Mouse (Mus musculus): ENCODE data around the gene Hspa12b.
A peak's percentile ranks its signal among the peaks of the same experiment; 100 is the strongest.
"Not testable (repeated sequence)": the region's sequence is repeated elsewhere in the genome, so short reads cannot be mapped to it uniquely, and the experiment has no call there.

Hspa12b gene

GRCm38 (mm10) chr2:131127161-131127730, at the start of gene Hspa12b:
Gene Hspa12b, plus strand, starts transcription at chr2:131127280.
- DNase-seq (ENCODE audit: low read depth): no peak

- peak; percentile 81 for DNase-seq (ENCODE audit: low read depth)
These were observed 46.6 kb upstream of the Hspa12b start for GRCm38 (mm10) chr2:131080507-131080906.

GRCm38 (mm10) chr2:131084206-131084605, 42.9 kb upstream of the Hspa12b start:
- no peak for DNase-seq (ENCODE audit: low read depth)

GRCm38 (mm10) chr2:131086667-131087390, 40.3 kb upstream of the Hspa12b start, which contains the start of gene Siglec1:
Gene Siglec1, minus strand, starts transcription at chr2:131086765.
- peak; percentile 52 for DNase-seq (ENCODE audit: low read depth)

- peak; percentile 72 for DNase-seq (ENCODE audit: low read depth)
These were observed 38.5 kb upstream of the Hspa12b start for GRCm38 (mm10) chr2:131088581-131088980.

GRCm38 (mm10) chr2:131089634-131090033, 37.4 kb upstream of the Hspa12b start:
- DNase-seq (ENCODE audit: low read depth): peak; percentile 40

GRCm38 (mm10) chr2:131090852-131091251, 36.2 kb upstream of the Hspa12b start:
- DNase-seq (ENCODE audit: low read depth): no peak

DNA sequence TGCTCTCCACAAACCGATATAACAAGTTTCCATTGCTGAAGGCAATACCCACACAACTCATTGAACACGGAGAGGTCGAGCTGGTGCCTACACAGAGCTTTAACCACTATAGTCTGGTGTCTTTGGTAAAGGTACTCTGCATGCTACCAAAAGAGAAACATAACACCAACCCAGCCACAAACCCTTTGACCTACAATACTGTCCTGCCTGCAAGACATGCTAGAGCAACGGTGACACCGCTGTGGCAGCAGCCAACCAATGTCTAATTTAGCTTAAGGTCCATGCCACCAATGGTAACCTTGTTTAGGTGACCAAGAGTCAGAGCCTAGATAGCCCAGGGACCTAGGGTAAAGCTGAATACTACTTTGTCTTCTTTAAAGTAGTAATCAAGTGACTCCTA, 33.5 kb upstream of the Hspa12b start:
- no peak for DNase-seq (ENCODE audit: low read depth)

- DNase-seq (ENCODE audit: low read depth): peak; percentile 79
These were observed 32.3 kb upstream of the Hspa12b start for GRCm38 (mm10) chr2:131094823-131095222.

GRCm38 (mm10) chr2:131096101-131096795, 30.8 kb upstream of the Hspa12b start:
- peak; percentile 96 for DNase-seq (ENCODE audit: low read depth)

GRCm38 (mm10) chr2:131097087-131097486, 30.0 kb upstream of the Hspa12b start:
- no peak for DNase-seq (ENCODE audit: low read depth)

DNA sequence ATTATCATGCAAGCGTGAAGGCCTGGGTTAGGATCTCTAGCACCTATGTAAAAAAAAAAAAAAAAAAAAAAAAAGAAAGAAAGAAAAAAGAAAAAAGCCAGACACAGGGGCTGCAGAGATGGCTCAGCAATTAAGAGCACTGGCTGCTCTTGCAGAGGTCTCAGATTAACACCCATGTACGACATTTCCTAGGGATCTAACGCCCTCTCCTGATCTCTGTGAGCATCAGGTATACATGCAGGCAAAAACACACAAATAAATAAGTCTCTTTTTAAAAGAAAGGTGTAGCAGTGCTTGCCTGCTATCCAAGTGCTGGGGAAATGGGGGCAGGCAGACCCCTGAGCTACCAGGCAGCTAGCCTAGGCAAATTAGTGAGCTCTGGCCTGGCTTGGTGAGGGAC, 25.6 kb upstream of the Hspa12b start:
- peak; percentile 48 for DNase-seq (ENCODE audit: low read depth)

- no peak for DNase-seq (ENCODE audit: low read depth)
These were observed 23.1 kb upstream of the Hspa12b start for GRCm38 (mm10) chr2:131104021-131104420.

- not testable (repeated sequence) for DNase-seq (ENCODE audit: low read depth)
These were observed 22.0 kb upstream of the Hspa12b start for GRCm38 (mm10) chr2:131105061-131105460.

- DNase-seq (ENCODE audit: low read depth): peak; percentile 33
These were observed 21.1 kb upstream of the Hspa12b start for GRCm38 (mm10) chr2:131105989-131106388.

DNA sequence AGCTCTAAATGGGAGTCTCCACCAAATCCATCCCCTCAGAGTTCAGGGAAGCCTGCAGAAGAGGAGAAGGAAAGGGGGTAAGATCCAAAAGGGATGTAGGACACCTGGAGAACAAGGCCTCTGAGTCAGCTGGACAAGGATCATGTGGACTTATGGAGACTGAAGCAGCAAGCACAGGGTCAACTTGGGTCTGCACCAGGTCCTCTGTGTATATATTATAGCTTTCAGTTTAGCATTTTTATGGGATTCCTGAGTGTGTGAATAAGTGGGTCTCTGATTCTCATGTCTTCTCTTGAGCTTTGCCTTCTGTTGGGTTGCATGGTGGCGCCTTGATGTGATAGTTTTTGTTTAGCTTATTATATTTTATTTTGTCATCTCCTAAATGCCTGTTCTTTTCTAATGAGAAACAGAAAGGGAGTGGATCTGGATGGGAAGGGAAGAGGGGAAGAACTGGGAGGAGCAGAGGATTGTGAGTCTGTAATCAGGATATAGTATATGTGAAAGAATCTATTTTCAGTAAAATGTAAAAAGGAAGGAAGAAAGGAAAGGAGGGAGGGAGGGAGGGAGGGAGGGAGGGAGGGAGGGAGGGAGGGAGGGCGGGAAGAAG, 8.0 kb upstream of the Hspa12b start:
- no peak for DNase-seq (ENCODE audit: low read depth)

DNA sequence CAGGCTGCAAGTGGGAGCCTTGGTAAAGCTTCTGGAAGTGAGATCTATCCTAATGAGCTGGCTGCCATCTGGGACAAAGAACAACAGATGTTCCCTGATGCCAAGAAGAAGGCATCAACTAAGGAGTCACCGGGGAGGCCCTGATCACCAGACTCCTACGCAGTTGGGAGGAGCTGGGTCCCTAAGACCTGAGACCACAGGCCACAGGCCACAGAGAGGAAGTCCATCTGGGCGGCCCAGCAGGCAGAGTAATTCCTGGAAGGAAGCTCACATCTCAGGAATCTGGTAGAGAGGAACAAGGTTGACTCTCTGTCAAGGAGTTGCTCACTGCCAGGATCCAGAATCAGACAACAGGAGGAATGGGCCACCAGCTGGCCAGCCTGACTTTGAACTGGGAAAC, 2.9 kb upstream of the Hspa12b start:
- DNase-seq (ENCODE audit: low read depth): peak; percentile 54

DNA sequence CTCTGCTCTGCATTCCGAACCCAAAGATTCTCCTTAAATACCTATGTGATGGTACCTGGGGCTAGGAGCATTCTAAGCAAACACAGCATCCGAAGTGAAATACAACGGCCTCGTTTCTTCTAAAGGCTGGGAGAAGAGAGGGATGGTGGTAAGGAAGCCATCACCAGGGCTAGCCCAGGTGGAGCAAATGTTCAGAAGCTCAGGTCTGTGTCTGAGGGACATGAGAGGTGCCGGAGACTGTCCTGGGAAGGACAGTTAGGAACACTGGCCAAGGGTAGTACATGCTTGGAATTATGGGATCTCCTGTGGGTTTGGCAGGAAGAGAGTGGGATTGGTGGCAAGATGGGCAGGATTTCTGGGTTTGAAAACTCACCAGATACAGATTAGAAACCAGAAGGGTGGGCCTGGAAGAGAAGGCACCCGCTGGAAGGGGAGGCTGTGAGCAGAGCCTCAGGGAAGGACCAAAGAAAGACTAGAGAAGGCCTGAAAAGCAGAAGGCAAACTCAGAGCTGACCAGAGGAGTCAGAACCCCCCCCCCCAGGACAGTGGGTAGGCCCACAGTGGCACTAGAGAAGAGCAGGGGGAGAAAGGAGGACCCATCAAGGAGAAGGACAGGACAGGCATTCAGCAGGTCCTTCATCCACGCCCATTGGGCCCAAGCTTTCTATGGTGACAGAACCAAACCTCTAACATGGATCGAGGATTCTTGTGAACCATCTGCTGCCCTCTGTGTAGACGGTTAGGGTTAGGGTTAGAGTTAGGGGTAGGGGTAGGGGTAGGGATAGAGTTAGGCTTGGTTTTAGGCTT, 1.7 kb upstream of the Hspa12b start:
- DNase-seq (ENCODE audit: low read depth): no peak

DNA sequence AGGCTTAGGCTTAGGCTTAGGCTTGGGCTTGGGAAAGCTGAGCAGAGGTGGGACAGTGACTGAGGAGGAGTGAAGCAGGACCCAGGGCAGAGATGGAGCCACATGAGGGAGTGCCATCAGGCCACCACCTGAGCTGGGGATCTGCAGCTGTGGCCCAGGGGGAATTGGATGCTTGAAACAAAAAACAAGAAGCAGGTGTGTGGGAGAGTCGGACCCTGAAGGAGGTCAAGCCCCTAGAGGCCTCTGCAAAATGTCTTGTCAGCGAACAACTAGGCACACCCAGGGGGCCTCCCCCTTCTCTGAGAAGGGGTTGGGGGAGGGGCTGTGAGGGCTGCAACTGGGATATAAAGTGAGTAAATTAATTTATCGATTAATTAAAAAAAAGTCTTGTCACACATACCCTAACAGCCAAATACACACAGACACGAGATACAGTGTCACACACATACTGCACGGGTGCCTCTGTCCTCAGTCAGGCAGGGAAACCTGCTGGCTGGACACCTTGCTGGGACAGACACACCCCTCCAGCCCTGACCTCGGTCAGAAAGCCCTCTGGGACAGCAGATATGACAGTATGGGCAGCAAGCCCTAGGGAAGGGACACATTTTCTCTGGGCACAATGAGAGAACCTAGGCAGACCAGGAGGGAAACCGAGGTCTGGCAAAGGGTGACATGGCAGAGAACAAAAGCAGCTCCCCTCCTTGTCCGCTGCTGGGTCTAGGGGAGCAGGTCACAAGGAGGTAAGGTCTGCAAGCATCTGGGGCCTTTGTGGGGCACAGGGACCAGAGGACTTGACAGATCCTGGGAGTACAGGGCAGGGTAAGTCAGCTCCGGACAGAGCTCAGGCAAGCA, 890 bp upstream of the Hspa12b start:
- no peak for DNase-seq (ENCODE audit: low read depth)

GRCm38 (mm10) chr2:131128211-131128610, 1.1 kb downstream of the Hspa12b start:
- DNase-seq (ENCODE audit: low read depth): no peak

GRCm38 (mm10) chr2:131128636-131129157, 1.6 kb downstream of the Hspa12b start:
- DNase-seq (ENCODE audit: low read depth): no peak
